Mouse (Mus musculus): ENCODE results near the gene Trpm7. TPM values are rescaled to one million over a fixed set of nuclear protein-coding genes. Genes with fewer than 3 reads are reported as not detected.

Gene Trpm7
- polyA plus RNA-seq, 1 experiment, result 83.3 TPM

GRCm38 (mm10) chr2:126897511-126897910 is 21.5 kb upstream of the Trpm7 start:
- no peak overlapping the region for H3K27ac ChIP-seq (ENCODE audit: insufficient read depth, low read length)
- no peaks in the 10 kb centered on the region for H3K9me3 ChIP-seq (replicated peaks; ENCODE audit: control insufficient read depth, insufficient read depth, low read length, poor library complexity, severe bottlenecking)
- no peak overlapping the region for H3K4me3 ChIP-seq (ENCODE audit: low read depth, low read length)
- H3K36me3 ChIP-seq (ENCODE audit: control insufficient read depth, insufficient read depth, low read length, poor library complexity, severe bottlenecking), result no peaks in the 10 kb centered on the region
- TF ChIP-seq EP300 (IDR thresholded peaks at IDR 0.05; ENCODE audit: insufficient read depth, low read depth, low read length) (no peak), CTCF (IDR thresholded peaks at IDR 0.05; ENCODE audit: low read depth, low read length) (no peak), POLR2A (IDR thresholded peaks at IDR 0.05; ENCODE audit: insufficient read depth, low read length) (no peak)
- H3K4me1 ChIP-seq (ENCODE audit: control insufficient read depth, insufficient read depth, low read length), result no peaks in the 10 kb centered on the region
- H3K9ac ChIP-seq (ENCODE audit: low read depth, poor library complexity, severe bottlenecking), result no peak overlapping the region
- no peaks in the 10 kb centered on the region for H3K27me3 ChIP-seq (ENCODE audit: control insufficient read depth, insufficient read depth, low read length, poor library complexity, severe bottlenecking)

GRCm38 (mm10) chr2:126896941-126897340 is 20.9 kb upstream of the Trpm7 start:
- H3K9ac ChIP-seq (ENCODE audit: low read depth, poor library complexity, severe bottlenecking), result no peak overlapping the region
- H3K9me3 ChIP-seq (replicated peaks; ENCODE audit: control insufficient read depth, insufficient read depth, low read length, poor library complexity, severe bottlenecking), result no peaks in the 10 kb centered on the region
- H3K4me3 ChIP-seq (ENCODE audit: low read depth, low read length), result no peak overlapping the region
- H3K27ac ChIP-seq (ENCODE audit: insufficient read depth, low read length), result no peak overlapping the region
- TF ChIP-seq POLR2A (IDR thresholded peaks at IDR 0.05; ENCODE audit: insufficient read depth, low read length) (no peak), CTCF (IDR thresholded peaks at IDR 0.05; ENCODE audit: low read depth, low read length) (no peak), EP300 (IDR thresholded peaks at IDR 0.05; ENCODE audit: insufficient read depth, low read depth, low read length) (no peak)
- no peaks in the 10 kb centered on the region for H3K4me1 ChIP-seq (ENCODE audit: control insufficient read depth, insufficient read depth, low read length)
- no peaks in the 10 kb centered on the region for H3K36me3 ChIP-seq (ENCODE audit: control insufficient read depth, insufficient read depth, low read length, poor library complexity, severe bottlenecking)
- no peaks in the 10 kb centered on the region for H3K27me3 ChIP-seq (ENCODE audit: control insufficient read depth, insufficient read depth, low read length, poor library complexity, severe bottlenecking)

GRCm38 (mm10) chr2:126894245-126894644 is 18.2 kb upstream of the Trpm7 start:
- TF ChIP-seq CTCF (IDR thresholded peaks at IDR 0.05; ENCODE audit: low read depth, low read length), result no peak
- H3K4me1 ChIP-seq (ENCODE audit: control insufficient read depth, insufficient read depth, low read length), result no peaks in the 10 kb centered on the region
- H3K4me3 ChIP-seq (ENCODE audit: low read depth, low read length), result no peak overlapping the region
- no peak overlapping the region for H3K27ac ChIP-seq (ENCODE audit: insufficient read depth, low read length)
- H3K9ac ChIP-seq (ENCODE audit: low read depth, poor library complexity, severe bottlenecking), result no peak overlapping the region
- H3K9me3 ChIP-seq (replicated peaks; ENCODE audit: control insufficient read depth, insufficient read depth, low read length, poor library complexity, severe bottlenecking), result no peaks in the 10 kb centered on the region
- no peaks in the 10 kb centered on the region for H3K36me3 ChIP-seq (ENCODE audit: control insufficient read depth, insufficient read depth, low read length, poor library complexity, severe bottlenecking)
- no peaks in the 10 kb centered on the region for H3K27me3 ChIP-seq (ENCODE audit: control insufficient read depth, insufficient read depth, low read length, poor library complexity, severe bottlenecking)

- no peaks in the 10 kb centered on the region for H3K36me3 ChIP-seq (ENCODE audit: control insufficient read depth, insufficient read depth, low read length, poor library complexity, severe bottlenecking)
- no peak overlapping the region for H3K9ac ChIP-seq (ENCODE audit: low read depth, poor library complexity, severe bottlenecking)
- H3K27ac ChIP-seq (ENCODE audit: insufficient read depth, low read length), result no peak overlapping the region
- H3K9me3 ChIP-seq (replicated peaks; ENCODE audit: control insufficient read depth, insufficient read depth, low read length, poor library complexity, severe bottlenecking), result no peaks in the 10 kb centered on the region
- H3K27me3 ChIP-seq (ENCODE audit: control insufficient read depth, insufficient read depth, low read length, poor library complexity, severe bottlenecking), result no peaks in the 10 kb centered on the region
- no peak for TF ChIP-seq EP300 (IDR thresholded peaks at IDR 0.05; ENCODE audit: insufficient read depth, low read depth, low read length)
- no peak for TF ChIP-seq POLR2A (IDR thresholded peaks at IDR 0.05; ENCODE audit: insufficient read depth, low read length)
- TF ChIP-seq CTCF (IDR thresholded peaks at IDR 0.05; ENCODE audit: low read depth, low read length), result no peak
- no peak overlapping the region for H3K4me3 ChIP-seq (ENCODE audit: low read depth, low read length)
- H3K4me1 ChIP-seq (ENCODE audit: control insufficient read depth, insufficient read depth, low read length), result no peaks in the 10 kb centered on the region
Measured at GRCm38 (mm10) chr2:126892316-126892715, 16.3 kb upstream of the Trpm7 start.

- Histone ChIP-seq H3K36me3 (ENCODE audit: control insufficient read depth, insufficient read depth, low read length, poor library complexity, severe bottlenecking) (no peaks in the 10 kb centered on the region), H3K9ac (ENCODE audit: low read depth, poor library complexity, severe bottlenecking) (no peak overlapping the region), H3K4me1 (ENCODE audit: control insufficient read depth, insufficient read depth, low read length) (no peaks in the 10 kb centered on the region), H3K4me3 (ENCODE audit: low read depth, low read length) (no peak overlapping the region), H3K27me3 (ENCODE audit: control insufficient read depth, insufficient read depth, low read length, poor library complexity, severe bottlenecking) (no peaks in the 10 kb centered on the region), H3K27ac (ENCODE audit: insufficient read depth, low read length) (no peak overlapping the region), H3K9me3 (replicated peaks; ENCODE audit: control insufficient read depth, insufficient read depth, low read length, poor library complexity, severe bottlenecking) (no peaks in the 10 kb centered on the region)
- TF ChIP-seq POLR2A (IDR thresholded peaks at IDR 0.05; ENCODE audit: insufficient read depth, low read length) (no peak), CTCF (IDR thresholded peaks at IDR 0.05; ENCODE audit: low read depth, low read length) (no peak), EP300 (IDR thresholded peaks at IDR 0.05; ENCODE audit: insufficient read depth, low read depth, low read length) (no peak)
Measured at GRCm38 (mm10) chr2:126891743-126892142, 15.7 kb upstream of the Trpm7 start.

- Histone ChIP-seq H3K27me3 (ENCODE audit: control insufficient read depth, insufficient read depth, low read length, poor library complexity, severe bottlenecking) (no peaks in the 10 kb centered on the region), H3K4me1 (ENCODE audit: control insufficient read depth, insufficient read depth, low read length) (no peaks in the 10 kb centered on the region), H3K9me3 (replicated peaks; ENCODE audit: control insufficient read depth, insufficient read depth, low read length, poor library complexity, severe bottlenecking) (no peaks in the 10 kb centered on the region), H3K36me3 (ENCODE audit: control insufficient read depth, insufficient read depth, low read length, poor library complexity, severe bottlenecking) (no peaks in the 10 kb centered on the region), H3K27ac (ENCODE audit: insufficient read depth, low read length) (no peak overlapping the region), H3K9ac (ENCODE audit: low read depth, poor library complexity, severe bottlenecking) (no peak overlapping the region), H3K4me3 (ENCODE audit: low read depth, low read length) (no peak overlapping the region)
- no peak for TF ChIP-seq CTCF (IDR thresholded peaks at IDR 0.05; ENCODE audit: low read depth, low read length)
Measured at GRCm38 (mm10) chr2:126887141-126887540, 11.1 kb upstream of the Trpm7 start.
